Mouse (Mus musculus) embryonic facial prominence, embryonic 11.5 days (tissue): Measurements from ENCODE around the gene Ppm1b. TPM values are rescaled to one million over a fixed set of nuclear protein-coding genes. Genes with fewer than 3 reads are reported as not detected.
"Not testable (repeated sequence)": the region's sequence is repeated elsewhere in the genome, so short reads cannot be mapped to it uniquely, and the experiment has no call there.

Experiments used
- ATAC-seq: fragments of 200-750 bp; cut with Nextera tagmentation; replicated peaks from 2 replicates; pipeline ENCODE4 v1.8.0; 2017; ENCODE audit warnings: low read depth; ENCODE audit not compliant: insufficient number of reproducible peaks, low FRiP score, low TSS enrichment
- DNase-seq: peaks from one replicate; pipeline ENCODE4 v3.0.0-alpha.2; 2015; ENCODE audit warnings: low spot score
- H3K27ac ChIP-seq: fragments of 300-500 bp; sonication (generic); replicated peaks from 2 replicates; pipeline ENCODE4 v1.5.1; 2014; ENCODE audit warnings: mild to moderate bottlenecking, low read depth, low read length, control low read depth
- H3K27me3 ChIP-seq: fragments of 300-500 bp; sonication (generic); 2 replicates; pipeline ENCODE4 v1.6.1; 2014; ENCODE audit warnings: mild to moderate bottlenecking, low read length, moderate library complexity, mixed read lengths; ENCODE audit not compliant: control insufficient read depth, insufficient read depth
- H3K36me3 ChIP-seq: fragments of 300-500 bp; sonication (generic); replicated peaks from 2 replicates; pipeline ENCODE4 v1.6.1; 2014; ENCODE audit warnings: low read depth, mild to moderate bottlenecking, low read length, moderate library complexity, mixed read lengths; ENCODE audit not compliant: control insufficient read depth, insufficient read depth
- H3K4me1 ChIP-seq: fragments of 300-500 bp; sonication (generic); 2 replicates; pipeline ENCODE4 v1.6.1; 2014; ENCODE audit warnings: low read length, mixed read lengths; ENCODE audit not compliant: control insufficient read depth, insufficient read depth
- H3K4me2 ChIP-seq: fragments of 300-500 bp; sonication (generic); 2 replicates; pipeline ENCODE4 v1.6.1; 2014; ENCODE audit warnings: low read depth, mild to moderate bottlenecking, control low read depth, low read length, moderate library complexity
- H3K4me3 ChIP-seq: fragments of 300-500 bp; sonication (generic); 2 replicates; pipeline ENCODE4 v1.5.1; 2014; ENCODE audit warnings: low read depth, low read length, control low read depth
- H3K9ac ChIP-seq: fragments of 300-500 bp; sonication (generic); replicated peaks from 2 replicates; pipeline ENCODE4 v1.6.1; 2014; ENCODE audit warnings: mild to moderate bottlenecking, control low read depth, low read length
- H3K9me3 ChIP-seq: fragments of 300-500 bp; sonication (generic); replicated peaks from 2 replicates; pipeline ENCODE4 v1.6.1; 2016; ENCODE audit warnings: mild to moderate bottlenecking, low read length, inconsistent platforms, mixed read lengths; ENCODE audit not compliant: control insufficient read depth
- WGBS: fragments of 180-500 bp; shearing (Covaris S2); extraction: QIAGEN DNeasy Blood & Tissue Kit; methylation state at CpG from one replicate; pipeline ENCODE4 v1.1.7; 2014; 5-methylcytosine and 5-hydroxymethylcytosine counted together
- polyA plus RNA-seq: library from polyadenylated mRNA; unstranded; fragments of >200 nt; fragmentation: Nextera tagmentation; extraction: Ambion mirVana; gene quantifications from 2 replicates; pipeline ENCODE4 v1.2.1, GENCODE M21; 2014

Ppm1b gene
- 89.4 and 93.9 TPM in 2 replicates for polyA plus RNA-seq

DNA sequence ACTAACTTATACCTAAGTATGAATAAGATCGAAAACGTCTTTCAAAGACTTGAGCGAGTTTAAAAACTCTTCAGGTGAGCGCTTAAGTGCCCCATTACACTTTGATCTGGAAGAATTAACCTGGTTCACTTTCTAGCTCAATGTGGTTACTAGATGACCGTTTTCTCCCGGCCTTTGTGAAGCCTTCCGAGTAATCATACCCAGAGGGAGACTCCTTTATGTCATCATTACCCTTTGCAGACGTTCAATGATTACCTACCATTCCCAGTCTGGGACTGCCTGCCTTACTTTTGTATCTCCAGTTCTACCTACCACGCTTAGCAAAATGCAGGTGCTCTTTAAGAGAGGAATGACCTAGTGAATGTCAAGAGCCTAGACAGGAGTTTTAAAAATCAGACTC lies at the start of gene Ppm1b:
TSS of gene Ppm1b (plus strand) at position 301 of the 400 bp plus-strand sequence.
- H3K4me2 ChIP-seq = peak within 1 kb of the TSS; percentile 54
- H3K27ac ChIP-seq = peak within 1 kb of the TSS; percentile 74
- H3K9ac ChIP-seq = peak within 1 kb of the TSS; percentile 53
- H3K27me3 ChIP-seq = no peaks in the 10 kb centered on the region
- H3K36me3 ChIP-seq = no peaks in the 10 kb centered on the region
- H3K4me3 ChIP-seq = peak within 1 kb of the TSS; percentile 96
- ATAC-seq (no peak), DNase-seq (no peak)
- 36% methylated on average over 9 of the region's 9 CpGs for WGBS
- H3K4me1 ChIP-seq = no peaks in the 10 kb centered on the region
- no peaks in the 10 kb centered on the region for H3K9me3 ChIP-seq

DNA sequence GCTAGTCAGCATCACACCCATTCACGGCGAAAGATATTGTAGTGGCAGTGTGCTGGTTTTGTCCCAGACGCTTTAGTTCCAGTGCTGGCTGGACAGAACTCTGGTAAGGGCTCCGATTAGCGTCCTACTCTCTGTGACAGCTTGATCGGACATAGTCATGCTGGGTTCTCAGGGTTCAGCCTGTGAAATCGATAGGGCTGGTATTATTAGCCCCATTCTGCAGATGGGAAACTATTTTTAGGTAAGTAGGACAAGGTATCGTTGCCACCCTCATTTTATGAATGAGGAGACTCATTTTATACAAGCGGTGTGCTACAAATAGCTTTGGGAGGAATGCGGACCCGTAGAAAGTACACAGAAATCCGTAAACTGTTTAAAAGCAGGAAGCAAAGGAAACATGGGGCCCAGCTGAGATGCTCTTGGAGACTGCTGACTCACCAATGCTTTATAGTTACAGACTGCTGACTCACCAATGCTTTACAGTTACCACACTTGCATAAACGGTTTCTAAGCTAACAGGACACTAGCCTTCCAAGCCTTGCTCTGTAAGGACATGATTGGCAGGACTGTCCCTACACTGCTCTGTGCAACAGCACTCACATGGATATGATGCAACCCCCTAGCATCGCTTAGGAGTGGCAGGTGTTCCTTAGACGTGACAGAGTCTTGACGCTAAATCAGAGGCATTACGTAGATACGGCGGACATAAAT lies 34.7 kb upstream of the Ppm1b start:
- Histone ChIP-seq H3K4me3 (no peak overlapping the region), H3K9me3 (no peaks in the 10 kb centered on the region), H3K9ac (no peak overlapping the region), H3K4me2 (no peak overlapping the region), H3K27ac (no peak overlapping the region), H3K36me3 (no peaks in the 10 kb centered on the region), H3K4me1 (no peaks in the 10 kb centered on the region), H3K27me3 (no peaks in the 10 kb centered on the region)
- DNase-seq = no peak
- WGBS = 88% methylated on average over 19 of the region's 19 CpGs
- no peak for ATAC-seq

DNA sequence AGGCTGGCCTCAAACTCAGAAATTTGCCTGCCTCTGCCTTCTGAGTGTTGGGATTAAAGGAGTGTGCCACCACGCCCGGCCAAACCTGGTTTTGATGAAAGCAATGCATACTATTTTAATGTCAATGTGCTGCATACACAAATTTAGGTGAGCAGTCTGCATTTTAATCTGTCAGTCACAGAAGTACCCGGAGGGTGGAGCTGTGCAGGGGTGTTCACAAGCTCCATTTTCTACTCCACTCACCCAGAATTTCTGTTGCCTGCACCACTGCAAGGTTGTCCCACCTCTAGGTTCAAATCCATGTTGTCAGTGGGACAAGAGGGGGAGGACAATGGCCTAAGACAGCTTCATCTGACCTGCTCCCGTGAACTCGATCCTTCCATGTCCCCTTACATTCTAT lies 31.8 kb upstream of the Ppm1b start:
- no peaks in the 10 kb centered on the region for H3K9me3 ChIP-seq
- DNase-seq (no peak), ATAC-seq (no peak)
- no peak overlapping the region for H3K4me2 ChIP-seq
- 90% methylated on average over 5 of the region's 5 CpGs for WGBS
- no peak overlapping the region for H3K9ac ChIP-seq
- no peaks in the 10 kb centered on the region for H3K4me1 ChIP-seq
- no peaks in the 10 kb centered on the region for H3K27me3 ChIP-seq
- H3K4me3 ChIP-seq = no peak overlapping the region
- no peak overlapping the region for H3K27ac ChIP-seq
- H3K36me3 ChIP-seq = no peaks in the 10 kb centered on the region

DNA sequence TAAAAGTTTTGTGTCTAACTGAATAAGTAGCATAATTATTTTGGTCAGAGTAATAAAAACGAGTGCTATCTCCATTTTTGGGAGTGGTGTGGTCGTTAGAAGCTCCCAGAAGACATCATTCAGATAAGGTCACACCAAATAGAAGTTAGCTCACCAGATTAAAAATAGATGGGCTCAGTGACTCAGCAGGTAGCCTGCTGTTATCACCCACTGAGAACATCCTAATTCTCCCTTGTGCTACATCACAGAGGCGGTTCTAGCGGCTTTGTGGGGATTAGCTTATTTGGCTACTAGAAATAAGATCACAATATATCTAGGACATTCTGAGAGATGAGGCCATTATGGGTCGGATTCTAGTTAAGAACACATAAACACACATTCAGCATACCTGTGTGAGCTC lies 30.3 kb upstream of the Ppm1b start:
- ATAC-seq = no peak
- Histone ChIP-seq H3K36me3 (no peaks in the 10 kb centered on the region), H3K9ac (no peak overlapping the region), H3K27ac (no peak overlapping the region), H3K27me3 (no peaks in the 10 kb centered on the region), H3K4me3 (no peak overlapping the region), H3K9me3 (no peaks in the 10 kb centered on the region), H3K4me1 (no peaks in the 10 kb centered on the region), H3K4me2 (no peak overlapping the region)
- 49% methylated on average over 5 of the region's 5 CpGs for WGBS
- no peak for DNase-seq

DNA sequence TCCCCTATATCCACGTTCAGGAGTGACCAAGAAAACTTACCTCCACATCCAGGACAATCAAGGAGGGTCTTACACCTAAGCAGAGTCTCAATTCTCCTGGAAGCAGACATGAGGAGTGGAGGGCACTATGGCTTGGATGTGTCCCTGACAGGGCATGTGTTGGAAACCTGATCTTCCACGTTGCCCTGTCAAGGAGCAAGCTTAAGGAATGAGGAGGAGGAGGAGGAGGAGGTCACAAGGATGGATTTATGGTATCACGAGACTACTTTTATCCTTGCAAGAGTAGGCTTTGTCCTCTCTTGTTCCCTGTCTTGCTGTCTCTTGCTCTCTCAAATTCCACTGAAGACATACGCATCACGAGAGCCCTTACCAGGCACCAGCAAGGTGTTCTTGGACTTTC lies 29.0 kb upstream of the Ppm1b start:
- Histone ChIP-seq H3K36me3 (no peaks in the 10 kb centered on the region), H3K4me2 (no peak overlapping the region), H3K4me3 (no peak overlapping the region), H3K27me3 (no peaks in the 10 kb centered on the region), H3K9ac (no peak overlapping the region), H3K9me3 (no peaks in the 10 kb centered on the region), H3K27ac (no peak overlapping the region), H3K4me1 (no peaks in the 10 kb centered on the region)
- ATAC-seq (no peak), DNase-seq (no peak)
- 66% methylated on average over 5 of the region's 5 CpGs for WGBS

DNA sequence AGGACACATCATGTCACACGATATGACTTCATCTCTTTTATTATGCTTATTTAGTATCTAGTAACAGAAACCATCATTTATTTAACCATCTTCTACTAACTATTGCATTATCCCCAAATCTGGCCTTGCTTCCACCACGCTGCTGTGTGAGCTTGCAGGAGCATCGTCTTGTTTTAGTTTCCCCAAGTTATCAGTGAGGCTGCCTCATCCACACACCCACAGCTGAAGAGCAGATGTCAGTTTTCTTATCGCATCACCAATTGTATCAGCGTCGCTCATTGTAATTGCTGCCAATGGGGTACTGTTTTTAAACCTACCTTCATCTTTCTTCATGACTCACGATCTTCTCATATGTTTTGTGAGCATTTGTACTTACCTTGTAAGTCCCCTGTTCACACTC lies 23.6 kb upstream of the Ppm1b start:
- H3K4me3 ChIP-seq = no peak overlapping the region
- DNase-seq = no peak
- no peak overlapping the region for H3K27ac ChIP-seq
- no peak for ATAC-seq
- no peaks in the 10 kb centered on the region for H3K36me3 ChIP-seq
- no peak overlapping the region for H3K9ac ChIP-seq
- no peak overlapping the region for H3K4me2 ChIP-seq
- H3K27me3 ChIP-seq = no peaks in the 10 kb centered on the region
- H3K4me1 ChIP-seq = no peaks in the 10 kb centered on the region
- no peaks in the 10 kb centered on the region for H3K9me3 ChIP-seq
- WGBS = 92% methylated on average over 7 of the region's 7 CpGs

DNA sequence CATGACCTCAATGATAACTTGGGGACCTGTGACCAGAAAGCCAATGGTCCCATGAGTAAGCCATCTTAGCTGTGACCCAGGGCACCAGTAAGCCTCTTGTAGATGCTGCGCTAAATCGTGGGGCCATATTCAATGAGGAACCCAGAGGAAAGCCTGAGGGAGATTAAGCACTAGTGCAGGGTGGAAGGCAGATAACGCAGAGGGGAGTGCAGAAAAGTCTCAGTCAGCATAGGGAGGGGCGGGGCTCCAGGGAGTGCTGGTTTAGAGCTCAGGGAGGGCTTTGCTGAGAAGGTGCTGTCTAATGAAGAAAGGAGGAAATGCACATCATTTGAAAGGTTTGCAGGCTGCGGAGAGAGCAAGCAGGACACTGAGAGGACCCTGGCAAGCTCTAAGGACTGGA lies 22.6 kb upstream of the Ppm1b start:
- H3K36me3 ChIP-seq = no peaks in the 10 kb centered on the region
- H3K4me2 ChIP-seq = no peak overlapping the region
- no peaks in the 10 kb centered on the region for H3K9me3 ChIP-seq
- H3K4me1 ChIP-seq = no peaks in the 10 kb centered on the region
- H3K27ac ChIP-seq = no peak overlapping the region
- H3K9ac ChIP-seq = no peak overlapping the region
- ATAC-seq = no peak
- no peak overlapping the region for H3K4me3 ChIP-seq
- DNase-seq = no peak
- H3K27me3 ChIP-seq = no peaks in the 10 kb centered on the region
- WGBS = 65% methylated on average over 5 of the region's 5 CpGs

DNA sequence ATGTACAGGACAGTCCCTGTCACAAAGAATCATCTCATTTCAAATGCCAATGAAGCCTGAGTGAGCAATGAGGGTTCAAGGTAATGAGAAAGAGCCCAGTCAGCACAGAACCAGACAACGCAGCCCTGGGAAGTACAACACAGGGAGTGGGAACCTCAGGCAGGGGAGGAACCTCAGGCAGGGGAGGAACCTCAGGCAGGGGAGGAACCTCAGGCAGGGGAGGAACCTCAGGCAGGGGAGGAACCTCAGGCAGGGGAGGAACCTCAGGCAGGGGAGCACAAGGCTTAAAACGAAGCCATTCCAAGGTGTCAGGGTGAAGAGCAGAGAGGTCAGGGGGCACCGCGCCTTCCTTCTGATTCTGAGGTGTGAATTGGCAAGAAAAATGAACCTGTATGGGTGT lies 20.9 kb upstream of the Ppm1b start:
- ATAC-seq, H3K4me2 ChIP-seq, H3K4me3 ChIP-seq, H3K27me3 ChIP-seq, H3K4me1 ChIP-seq, DNase-seq, H3K36me3 ChIP-seq, H3K27ac ChIP-seq, H3K9ac ChIP-seq, H3K9me3 ChIP-seq: not testable (repeated sequence)
- WGBS = 64% methylated on average over 4 of the region's 4 CpGs
